Mouse (Mus musculus): ENCODE measurements at regions not wholly inside any gene's neighbourhood (a gene's known extent, or its start where the extent isn't known, plus 50 kb on each side); places are given as distances from the start of the nearest gene placed in this dataset.

DNA sequence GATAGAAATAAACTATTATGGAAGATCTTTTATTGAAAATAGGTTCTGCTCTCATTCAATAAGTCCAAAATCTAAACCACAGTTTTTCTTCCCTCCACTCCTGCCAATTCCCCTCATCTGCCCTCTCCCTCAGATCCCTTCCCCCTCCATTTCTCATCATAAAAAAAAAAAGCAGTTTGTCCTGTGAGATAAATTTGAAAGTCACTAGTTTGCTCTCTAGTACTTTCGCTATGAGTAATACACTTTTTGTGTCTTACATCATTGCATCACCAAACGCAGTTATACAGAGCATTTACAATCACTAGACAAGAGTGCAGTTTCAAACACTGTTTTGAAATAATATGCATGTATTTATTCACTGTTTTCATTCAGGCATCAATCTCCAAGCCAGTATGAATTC, 980.5 kb downstream of the Galc start:
- TF ChIP-seq CTCF (IDR thresholded peaks at IDR 0.05; ENCODE audit: borderline replicate concordance, insufficient read depth, low read length), result no peak
- no peak for TF ChIP-seq POLR2A (IDR thresholded peaks at IDR 0.05; ENCODE audit: low read depth, low read length)

Data from embryonic fibroblast, embryonic 13.5 days (primary cell).